Mouse (Mus musculus): ENCODE data around the gene Ruvbl1.

Ruvbl1 gene

GRCm38 (mm10) chr6:88499481-88500404 lies 34.5 kb downstream of the Ruvbl1 start:
- peak; percentile 83 for DNase-seq

GRCm38 (mm10) chr6:88500405-88500767 lies 35.2 kb downstream of the Ruvbl1 start:
- no peak for DNase-seq

GRCm38 (mm10) chr6:88502030-88502970 lies 37.1 kb downstream of the Ruvbl1 start:
- DNase-seq: no peak

- DNase-seq: no peak
These were observed 37.8 kb downstream of the Ruvbl1 start for GRCm38 (mm10) chr6:88503044-88503443.

GRCm38 (mm10) chr6:88513984-88514383 lies 48.8 kb downstream of the Ruvbl1 start:
- DNase-seq: no peak

- no peak for DNase-seq
These were observed 49.3 kb downstream of the Ruvbl1 start for GRCm38 (mm10) chr6:88514546-88514945.

- peak; percentile 1 for DNase-seq
These were observed 50.8 kb downstream of the Ruvbl1 start for GRCm38 (mm10) chr6:88515971-88516370.

- peak; percentile 5 for DNase-seq
These were observed 51.5 kb downstream of the Ruvbl1 start for GRCm38 (mm10) chr6:88516667-88517066.

- DNase-seq: no peak
These were observed 52.6 kb downstream of the Ruvbl1 start for GRCm38 (mm10) chr6:88517701-88518403.

- peak; percentile 94 for DNase-seq
These were observed 53.4 kb downstream of the Ruvbl1 start, which contains the start of gene Sec61a1 for GRCm38 (mm10) chr6:88518404-88519263. Gene Sec61a1 (minus strand): TSS chr6:88518905.

- no peak for DNase-seq
These were observed 56.6 kb downstream of the Ruvbl1 start for GRCm38 (mm10) chr6:88521821-88522220.

- no peak for DNase-seq
These were observed 57.4 kb downstream of the Ruvbl1 start for GRCm38 (mm10) chr6:88522606-88523005.

- no peak for DNase-seq
These were observed 57.8 kb downstream of the Ruvbl1 start for GRCm38 (mm10) chr6:88523043-88523442.

- no peak for DNase-seq
These were observed 58.2 kb downstream of the Ruvbl1 start for GRCm38 (mm10) chr6:88523451-88523850.

GRCm38 (mm10) chr6:88524056-88524455 lies 58.8 kb downstream of the Ruvbl1 start:
- DNase-seq: no peak

- DNase-seq: no peak
These were observed 65.1 kb downstream of the Ruvbl1 start for GRCm38 (mm10) chr6:88530306-88530705.

GRCm38 (mm10) chr6:88540093-88540755 lies 75.0 kb downstream of the Ruvbl1 start:
- no peak for DNase-seq

- DNase-seq: no peak
These were observed 79.0 kb downstream of the Ruvbl1 start for GRCm38 (mm10) chr6:88544241-88544640.

GRCm38 (mm10) chr6:88544644-88545396 lies 79.6 kb downstream of the Ruvbl1 start:
- no peak for DNase-seq

GRCm38 (mm10) chr6:88545397-88545790 lies 80.2 kb downstream of the Ruvbl1 start:
- no peak for DNase-seq

Data from thymus, postnatal 4 days (tissue).